Mouse (Mus musculus) liver, postnatal 0 days (tissue): ENCODE measurements around the gene Rab36. TPM values are rescaled to one million over a fixed set of nuclear protein-coding genes. Genes with fewer than 3 reads are reported as not detected.
A peak's percentile ranks its signal among the peaks of the same experiment; 100 is the strongest.

Experiments
- ATAC-seq: fragments of 200-750 bp; cut with Nextera tagmentation; 2 replicates; pipeline ENCODE4 v1.8.0; 2017; ENCODE audit warnings: mild to moderate bottlenecking, moderate library complexity
- DNase-seq: peaks from one replicate; pipeline ENCODE4 v3.0.0-alpha.2; 2016
- H3K27ac ChIP-seq: fragments of 300-500 bp; sonication (generic); 2 replicates; pipeline ENCODE4 v1.5.1; 2014; ENCODE audit warnings: antibody characterized with exemption, moderate library complexity, mild to moderate bottlenecking, low read depth
- H3K27me3 ChIP-seq: fragments of 300-500 bp; sonication (generic); 2 replicates; pipeline ENCODE4 v1.6.1; 2014; ENCODE audit warnings: low read length, control low read depth, mixed read lengths; ENCODE audit not compliant: insufficient read depth
- H3K36me3 ChIP-seq: fragments of 300-500 bp; sonication (generic); replicated peaks from 2 replicates; pipeline ENCODE4 v1.6.1; 2014; ENCODE audit warnings: mild to moderate bottlenecking, control low read depth, low read length, moderate library complexity, mixed read lengths; ENCODE audit not compliant: insufficient read depth
- H3K4me1 ChIP-seq: fragments of 300-500 bp; sonication (generic); 2 replicates; pipeline ENCODE4 v1.6.1; 2014; ENCODE audit warnings: antibody characterized with exemption, mild to moderate bottlenecking, control low read depth; ENCODE audit not compliant: insufficient read depth
- H3K4me2 ChIP-seq: fragments of 300-500 bp; sonication (generic); 2 replicates; pipeline ENCODE4 v1.6.1; 2014; ENCODE audit warnings: low read depth, mild to moderate bottlenecking, low read length, moderate library complexity, mixed read lengths
- H3K4me3 ChIP-seq: fragments of 300-500 bp; sonication (generic); 2 replicates; pipeline ENCODE4 v1.5.1; 2014; ENCODE audit warnings: low read depth, low read length
- H3K9ac ChIP-seq: fragments of 300-500 bp; sonication (generic); replicated peaks from 2 replicates; pipeline ENCODE4 v1.6.1; 2014; ENCODE audit warnings: mild to moderate bottlenecking, moderate library complexity
- H3K9me3 ChIP-seq: fragments of 300-500 bp; sonication (generic); 2 replicates; pipeline ENCODE4 v1.6.1; 2016; ENCODE audit warnings: mild to moderate bottlenecking, control low read depth, low read length, mixed read lengths
- CTCF ChIP-seq: sonication (generic); IDR thresholded peaks from 2 replicates; pipeline ENCODE4 v1.5.1; 2016; ENCODE audit warnings: antibody characterized with exemption, low read depth
- EP300 ChIP-seq: IDR thresholded peaks from 2 replicates; pipeline ENCODE4 v1.6.1; 2016; ENCODE audit warnings: antibody characterized with exemption, low read depth, mild to moderate bottlenecking
- WGBS: fragments of 180-500 bp; shearing (Covaris S2); extraction: QIAGEN DNeasy Blood & Tissue Kit; methylation state at CpG from one replicate; pipeline ENCODE4 v1.1.7; 2014; ENCODE audit not compliant: insufficient replicate concordance; 5-methylcytosine and 5-hydroxymethylcytosine counted together
- polyA plus RNA-seq: library from polyadenylated mRNA; unstranded; fragments of >200 nt; fragmentation: Nextera tagmentation; extraction: Ambion mirVana; gene quantifications from 2 replicates; pipeline ENCODE4 v1.2.1, GENCODE M21; 2015

The Rab36 gene
- polyA plus RNA-seq, 1 experiment from 2014 or later: 1.7 TPM

GRCm38 (mm10) chr10:75021138-75021537 is 15.7 kb upstream of the Rab36 start:
- Histone ChIP-seq H3K36me3 (no peaks in the 10 kb centered on the region), H3K4me1 (no peaks in the 10 kb centered on the region), H3K27ac (no peak overlapping the region), H3K4me3 (no peak overlapping the region), H3K4me2 (no peak overlapping the region), H3K9me3 (no peaks in the 10 kb centered on the region), H3K27me3 (no peaks in the 10 kb centered on the region), H3K9ac (no peak overlapping the region)
- TF ChIP-seq EP300 (no peak), CTCF (peak; percentile 88)
- DNase-seq (peak; percentile 72), ATAC-seq (no peak)
- WGBS: 12% methylated on average over 6 of the region's 6 CpGs

- ATAC-seq (no peak), DNase-seq (no peak)
- WGBS: 76% methylated on average over 8 of the region's 8 CpGs
- Histone ChIP-seq H3K4me2 (no peak overlapping the region), H3K27ac (no peak overlapping the region), H3K36me3 (no peaks in the 10 kb centered on the region), H3K4me1 (peaks cover 8% of the 10 kb centered on the region), H3K27me3 (no peaks in the 10 kb centered on the region), H3K9ac (no peak overlapping the region), H3K9me3 (no peaks in the 10 kb centered on the region), H3K4me3 (no peak overlapping the region)
- no peak for TF ChIP-seq CTCF
- TF ChIP-seq EP300: no peak
These were observed 10.4 kb upstream of the Rab36 start for GRCm38 (mm10) chr10:75026491-75026890.

- TF ChIP-seq CTCF: no peak
- no peak for TF ChIP-seq EP300
- WGBS: 47% methylated on average over 8 of the region's 8 CpGs
These were observed 8.1 kb upstream of the Rab36 start for GRCm38 (mm10) chr10:75028743-75029142.

GRCm38 (mm10) chr10:75029677-75030076 is 7.2 kb upstream of the Rab36 start:
- WGBS: 77% methylated on average over 3 of the region's 3 CpGs
- no peaks in the 10 kb centered on the region for H3K27me3 ChIP-seq
- no peak overlapping the region for H3K27ac ChIP-seq
- peaks cover 15% of the 10 kb centered on the region for H3K4me1 ChIP-seq
- H3K4me2 ChIP-seq: no peak overlapping the region
- H3K36me3 ChIP-seq: no peaks in the 10 kb centered on the region
- DNase-seq: no peak
- no peak for TF ChIP-seq CTCF
- TF ChIP-seq EP300: no peak
- H3K4me3 ChIP-seq: no peak overlapping the region
- no peak for ATAC-seq
- no peaks in the 10 kb centered on the region for H3K9me3 ChIP-seq
- no peak overlapping the region for H3K9ac ChIP-seq

More at GRCm38 (mm10) chr10:75028743-75029142, 8.1 kb upstream of the Rab36 start:
- Histone ChIP-seq H3K27ac (no peak overlapping the region), H3K4me1 (peaks cover 15% of the 10 kb centered on the region), H3K9ac (no peak overlapping the region), H3K4me3 (no peak overlapping the region), H3K36me3 (no peaks in the 10 kb centered on the region), H3K4me2 (no peak overlapping the region), H3K27me3 (no peaks in the 10 kb centered on the region), H3K9me3 (no peaks in the 10 kb centered on the region)
- no peak for DNase-seq
- no peak for ATAC-seq

GRCm38 (mm10) chr10:75030234-75030633 is 6.6 kb upstream of the Rab36 start:
- Histone ChIP-seq H3K4me3 (no peak overlapping the region), H3K4me2 (no peak overlapping the region), H3K27ac (no peak overlapping the region), H3K9ac (no peak overlapping the region), H3K36me3 (no peaks in the 10 kb centered on the region), H3K4me1 (peaks cover 15% of the 10 kb centered on the region), H3K27me3 (no peaks in the 10 kb centered on the region), H3K9me3 (no peaks in the 10 kb centered on the region)
- TF ChIP-seq CTCF: no peak
- no peak for TF ChIP-seq EP300
- no peak for DNase-seq
- ATAC-seq: no peak
- WGBS: 63% methylated on average over 3 of the region's 3 CpGs

GRCm38 (mm10) chr10:75031345-75032114 is 5.3 kb upstream of the Rab36 start:
- no peak for ATAC-seq
- no peak overlapping the region for H3K4me2 ChIP-seq

More at GRCm38 (mm10) chr10:75031345-75032114, 5.3 kb upstream of the Rab36 start:
- Histone ChIP-seq H3K36me3 (no peaks in the 10 kb centered on the region), H3K4me3 (no peak overlapping the region), H3K4me1 (peaks cover 16% of the 10 kb centered on the region), H3K9me3 (no peaks in the 10 kb centered on the region), H3K27me3 (no peaks in the 10 kb centered on the region), H3K27ac (no peak overlapping the region), H3K9ac (no peak overlapping the region)
- no peak for DNase-seq
- TF ChIP-seq EP300 (no peak), CTCF (no peak)
- WGBS: 64% methylated on average over 5 of the region's 5 CpGs
